Mouse (Mus musculus) heart, adult 9 months (tissue): ENCODE measurements around the gene Leng8.

Experiments
- DNase-seq, 2 experiments: peaks; one replicate each; pipeline ENCODE4 v3.0.0; 2022; ENCODE audit warnings: low spot score in 2 of 2

The Leng8 gene

GRCm38 (mm10) chr7:4136771-4137531 lies at the start of gene Leng8:
Gene Leng8, plus strand, starts transcription at chr7:4137039.
- peak; percentile 99 to 100 for DNase-seq

DNA sequence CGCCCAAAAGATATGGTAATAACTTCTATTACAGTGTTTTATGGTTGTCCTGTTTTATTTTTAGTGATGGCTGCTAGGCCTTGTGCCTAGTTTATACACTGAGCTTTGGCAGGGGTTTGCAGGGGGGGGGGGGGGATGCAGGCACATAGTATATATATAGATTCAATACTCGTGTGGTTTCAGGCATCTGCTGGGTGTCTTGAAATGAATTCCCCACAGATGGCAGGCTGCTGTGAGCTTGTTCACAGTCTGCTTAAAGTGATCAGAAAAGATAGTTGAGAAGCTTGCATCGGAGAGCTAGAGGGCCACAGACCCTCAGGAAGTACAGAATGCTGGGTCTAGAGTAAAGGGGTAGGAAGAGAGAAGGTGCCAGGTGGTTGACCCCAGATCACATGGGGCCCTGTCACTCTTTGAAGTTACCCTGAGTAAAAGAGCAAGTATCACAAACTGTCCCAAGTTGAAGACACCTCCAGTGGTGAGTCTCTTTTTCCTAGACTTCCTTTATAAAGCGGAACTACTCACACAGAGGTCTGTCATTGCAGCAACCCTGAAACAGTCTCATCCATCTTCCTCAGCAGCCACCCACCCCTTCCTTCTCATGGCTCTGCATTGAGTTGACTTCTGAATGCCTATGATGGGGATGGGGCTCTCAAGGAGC lies 49.5 kb upstream of the Leng8 start:
- DNase-seq: no peak

DNA sequence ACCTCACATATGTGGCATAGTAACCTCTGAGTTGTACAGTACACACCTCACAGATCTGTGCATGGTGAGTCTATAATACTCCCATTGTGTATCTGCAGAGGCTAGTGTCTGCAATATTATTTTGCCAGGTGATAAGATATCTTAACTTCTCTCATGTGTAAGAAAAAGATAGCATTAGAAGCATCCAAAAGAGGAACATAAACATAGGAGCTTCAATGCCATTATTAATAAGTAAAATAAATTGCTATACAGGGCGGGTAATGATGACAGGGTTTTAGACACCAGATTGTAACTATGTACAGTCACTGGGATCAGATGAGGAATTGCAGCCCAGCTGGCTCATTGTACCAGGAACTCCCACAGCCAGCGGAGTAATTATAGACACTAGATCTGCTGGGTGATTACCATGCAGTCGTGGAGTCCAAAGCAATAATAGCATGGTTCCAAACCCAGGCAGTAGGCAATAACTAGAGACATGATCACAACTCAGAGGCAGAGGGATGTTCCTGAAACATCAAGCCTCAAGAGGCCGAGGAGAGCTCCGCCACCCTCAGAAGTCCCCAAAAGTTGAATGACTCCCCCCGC lies 48.9 kb upstream of the Leng8 start:
- DNase-seq: no peak

DNA sequence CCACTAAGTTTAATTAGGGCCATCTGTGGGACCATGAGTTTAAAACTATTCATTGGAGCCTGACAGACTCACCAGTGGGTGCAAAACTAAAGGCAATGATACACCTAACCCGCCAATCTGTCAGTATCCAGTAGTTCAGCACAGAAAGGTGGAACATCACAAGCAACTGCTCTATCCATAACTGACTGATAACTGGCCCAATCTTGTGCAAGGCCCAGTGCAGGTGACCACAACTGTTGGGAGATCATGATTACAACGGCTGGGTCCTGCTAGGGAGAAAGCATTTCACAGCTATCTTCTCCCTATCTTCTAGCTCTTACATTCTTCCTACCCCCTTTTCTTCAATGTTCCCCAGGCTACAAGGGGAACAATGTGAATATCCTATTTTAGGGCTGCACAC lies 48.2 kb upstream of the Leng8 start:
- no peak for DNase-seq

DNA sequence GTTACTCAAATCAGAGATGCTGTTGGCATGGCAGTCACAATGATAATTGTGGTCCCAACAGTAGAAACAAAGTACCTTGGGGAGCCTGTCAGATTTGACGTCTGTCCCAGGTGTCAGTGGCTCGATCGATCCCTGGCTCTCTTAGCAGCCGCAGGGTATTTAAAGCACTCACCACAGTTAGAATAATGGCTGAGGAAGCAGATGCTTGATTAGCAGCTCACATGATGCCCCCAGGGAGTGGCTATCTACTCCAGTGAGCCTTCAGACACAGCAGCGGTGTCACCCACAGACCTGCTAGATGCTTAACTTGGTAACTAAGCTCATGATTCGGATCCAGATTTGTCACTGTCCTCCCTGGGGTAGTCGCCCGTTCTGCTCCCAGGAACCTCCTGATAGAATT lies 45.7 kb upstream of the Leng8 start:
- no peak for DNase-seq

DNA sequence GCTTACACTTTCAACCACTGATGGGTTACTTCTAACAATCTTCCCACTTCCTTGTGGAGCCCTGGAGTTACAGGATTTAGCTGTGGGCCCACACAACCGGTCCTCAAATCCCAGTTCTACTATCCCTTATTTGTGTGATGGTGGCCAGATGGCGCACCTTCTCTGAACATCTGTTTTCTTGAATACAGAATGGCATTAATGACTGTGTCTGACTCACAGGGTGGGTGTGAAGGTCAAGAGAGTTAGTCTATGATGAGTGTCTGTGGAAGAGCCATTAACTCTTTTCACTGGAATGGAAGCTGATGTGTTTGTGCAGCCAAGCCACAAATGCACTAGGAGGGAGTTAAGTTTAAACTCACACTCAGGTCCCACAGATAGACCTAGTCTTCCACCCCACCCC lies 38.5 kb upstream of the Leng8 start:
- DNase-seq: no peak

GRCm38 (mm10) chr7:4098832-4099231 lies 38.0 kb upstream of the Leng8 start:
- DNase-seq: no peak

DNA sequence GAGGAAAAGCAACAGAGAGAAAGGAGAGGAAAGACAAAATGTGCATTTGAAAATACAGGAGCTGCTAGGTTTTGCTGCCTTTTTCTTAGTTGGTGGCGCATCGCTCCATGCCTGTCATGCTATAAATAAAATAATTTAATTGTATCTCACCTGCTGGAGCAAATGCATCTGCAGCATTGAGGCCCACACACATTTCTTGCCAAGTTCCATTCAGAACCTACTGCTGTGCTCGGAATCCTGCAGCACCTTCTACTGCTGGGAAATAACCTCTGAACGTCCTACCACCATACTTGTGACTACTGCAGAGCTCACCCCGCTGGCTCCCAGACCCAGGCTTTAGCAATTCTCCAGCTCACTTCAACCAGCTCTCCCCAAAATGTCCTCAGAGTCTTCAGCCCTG lies 35.7 kb upstream of the Leng8 start:
- no peak for DNase-seq

DNA sequence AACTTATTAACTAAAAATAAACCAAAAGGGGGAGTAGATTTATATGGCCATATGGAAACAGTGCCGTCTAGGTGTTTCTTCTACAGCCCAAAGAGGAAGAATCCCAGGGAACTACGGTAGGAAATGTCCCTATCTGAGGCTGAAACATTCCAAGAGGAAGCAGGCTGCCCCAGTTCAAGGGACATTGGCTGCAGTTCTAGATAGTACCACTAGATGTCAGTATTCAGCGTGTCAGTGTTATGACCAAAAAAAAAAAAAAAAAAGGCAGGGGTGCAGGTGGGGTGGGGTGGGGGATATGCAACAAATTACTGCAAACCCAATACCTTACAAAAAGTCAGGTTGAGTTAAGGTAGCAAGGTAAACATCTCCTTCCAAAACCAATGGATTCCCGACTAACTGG lies 33.4 kb upstream of the Leng8 start:
- peak in 1 of 2 experiments; percentile 35 for DNase-seq

GRCm38 (mm10) chr7:4111766-4112165 lies 25.1 kb upstream of the Leng8 start:
- DNase-seq: peak in 1 of 2 experiments; percentile 23

DNA sequence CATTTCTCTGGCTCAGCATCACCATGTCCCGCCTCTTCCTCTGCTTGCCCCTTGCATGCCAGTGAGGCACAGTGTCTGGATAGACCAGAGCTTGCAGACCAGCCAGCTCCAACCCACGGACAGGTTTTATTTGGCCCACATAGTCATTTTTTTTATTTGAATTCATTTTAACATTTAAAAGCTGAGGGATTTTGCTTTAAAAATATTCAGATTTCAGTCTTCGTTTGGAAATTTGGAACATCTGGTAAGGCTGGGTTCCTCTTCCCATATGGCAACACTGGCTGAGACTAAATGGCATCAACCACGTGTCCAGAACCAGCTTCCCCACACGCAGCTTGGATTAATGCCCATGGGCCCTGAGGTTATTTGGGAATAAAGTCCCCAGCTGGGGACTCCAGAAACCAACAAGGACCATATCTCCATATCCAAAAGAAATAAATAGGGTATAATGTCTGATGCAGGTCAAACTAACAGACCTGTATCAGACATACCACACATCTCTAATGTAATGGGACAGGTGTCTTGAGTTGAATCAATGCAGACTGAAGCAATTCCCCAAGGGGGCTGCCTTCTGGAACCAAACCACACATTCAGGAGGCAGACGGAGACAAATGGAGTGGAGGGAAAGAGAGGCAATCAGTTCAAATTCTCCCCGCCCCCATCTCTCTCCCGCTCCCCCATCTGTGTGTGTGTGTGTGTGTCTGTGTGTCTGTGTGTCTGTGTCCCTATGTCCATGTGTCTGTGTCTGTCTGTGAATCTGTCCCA lies 19.6 kb upstream of the Leng8 start:
- no peak for DNase-seq

DNA sequence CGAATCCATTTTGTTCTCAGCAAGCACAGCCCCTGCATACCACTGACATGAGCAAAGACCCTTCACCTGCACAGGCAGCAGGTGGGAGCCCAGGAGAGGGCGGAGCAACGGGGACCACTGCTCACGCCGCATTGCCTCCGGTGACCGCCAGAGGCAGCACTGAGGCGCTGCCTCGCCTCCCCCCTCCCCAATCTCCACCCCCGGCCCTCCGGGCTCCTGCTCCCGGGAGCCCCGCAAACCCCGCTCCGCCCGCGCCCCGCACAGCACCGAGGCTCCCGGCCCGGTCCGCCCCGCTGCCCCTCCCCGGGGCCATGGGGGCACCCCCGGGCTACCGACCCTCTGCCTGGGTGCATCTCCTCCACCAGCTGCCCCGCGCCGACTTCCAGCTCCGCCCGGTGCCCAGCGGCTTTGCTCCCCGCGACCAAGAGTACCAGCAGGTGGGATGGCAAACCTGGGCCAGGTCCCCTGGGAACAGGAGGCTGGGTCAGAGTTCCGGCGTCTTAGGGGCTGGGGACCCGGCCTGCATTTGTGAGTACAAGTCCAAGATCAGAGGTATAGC lies 17.4 kb upstream of the Leng8 start, which contains the start of gene Ttyh1:
Ttyh1 (plus strand) TSS at position 65 of the 559 bp plus-strand sequence.
- no peak for DNase-seq

- no peak for DNase-seq
Measured at GRCm38 (mm10) chr7:4119976-4120921, 16.6 kb upstream of the Leng8 start.

- no peak for DNase-seq
Measured at GRCm38 (mm10) chr7:4122076-4122768, 14.6 kb upstream of the Leng8 start.

- DNase-seq: no peak
Measured at GRCm38 (mm10) chr7:4122783-4123182, 14.1 kb upstream of the Leng8 start.

DNA sequence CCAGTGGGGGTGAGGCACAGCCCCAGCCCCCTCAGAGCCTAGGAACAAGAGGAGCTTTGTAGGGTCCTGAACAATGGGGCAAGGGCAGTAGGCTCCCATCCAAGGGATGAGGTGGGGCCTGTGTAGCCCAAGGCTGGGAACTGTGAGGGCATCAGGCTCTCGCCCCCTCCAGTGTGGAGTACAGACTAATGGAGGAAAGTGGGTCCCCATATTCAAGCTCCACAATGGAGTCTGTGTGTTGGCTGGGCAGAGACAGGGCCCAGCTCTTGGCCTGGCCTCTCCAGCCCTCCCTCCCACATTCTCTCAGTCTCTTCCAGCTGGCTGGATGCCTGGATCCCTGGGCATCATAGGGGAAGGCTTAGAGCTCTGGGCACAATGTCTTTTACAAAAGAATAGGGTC lies 13.1 kb upstream of the Leng8 start:
- DNase-seq: peak in 1 of 2 experiments; percentile 27

DNA sequence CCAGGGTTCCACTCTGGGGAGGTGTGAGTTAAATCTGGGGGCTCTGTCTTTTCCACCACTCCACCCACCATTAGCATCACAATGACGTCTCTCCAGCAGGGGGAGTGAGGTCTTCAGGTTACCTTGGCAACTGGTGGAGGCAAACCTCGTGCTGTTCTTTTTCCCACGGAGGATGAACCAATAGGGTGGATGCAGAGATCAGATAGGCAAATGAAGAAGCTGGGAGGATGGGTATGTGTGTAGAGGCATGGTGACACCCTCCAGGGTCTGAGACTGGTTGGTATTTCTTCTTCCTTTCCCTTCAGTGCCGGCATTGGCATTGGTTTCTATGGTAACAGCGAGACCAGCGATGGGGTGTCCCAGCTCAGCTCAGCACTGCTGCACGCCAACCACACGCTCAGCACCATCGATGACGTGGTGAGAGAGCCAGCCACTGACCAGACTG lies 12.5 kb upstream of the Leng8 start:
- peak in 1 of 2 experiments; percentile 35 for DNase-seq

GRCm38 (mm10) chr7:4124856-4125255 lies 12.0 kb upstream of the Leng8 start:
- no peak for DNase-seq

DNA sequence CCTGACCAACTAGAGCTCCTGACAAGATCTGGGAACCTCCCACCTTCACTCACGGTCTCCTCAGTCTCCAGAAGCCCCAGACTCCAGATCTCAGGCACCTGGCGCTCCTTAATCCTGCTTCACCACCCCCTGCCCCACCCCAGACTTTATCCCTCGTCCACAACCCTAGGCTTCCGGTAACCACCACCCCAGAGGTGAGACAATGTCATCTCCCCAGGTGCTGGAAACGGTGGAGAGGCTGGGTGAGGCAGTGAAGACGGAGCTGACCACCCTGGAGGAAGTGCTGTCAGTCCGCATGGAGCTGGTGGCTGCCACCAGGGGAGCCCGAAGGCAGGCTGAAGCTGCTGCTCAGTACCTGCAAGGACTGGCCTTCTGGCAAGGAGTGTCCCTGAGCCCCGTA lies 11.5 kb upstream of the Leng8 start:
- no peak for DNase-seq
